Mouse (Mus musculus): ENCODE measurements around the gene Leo1.

DNA sequence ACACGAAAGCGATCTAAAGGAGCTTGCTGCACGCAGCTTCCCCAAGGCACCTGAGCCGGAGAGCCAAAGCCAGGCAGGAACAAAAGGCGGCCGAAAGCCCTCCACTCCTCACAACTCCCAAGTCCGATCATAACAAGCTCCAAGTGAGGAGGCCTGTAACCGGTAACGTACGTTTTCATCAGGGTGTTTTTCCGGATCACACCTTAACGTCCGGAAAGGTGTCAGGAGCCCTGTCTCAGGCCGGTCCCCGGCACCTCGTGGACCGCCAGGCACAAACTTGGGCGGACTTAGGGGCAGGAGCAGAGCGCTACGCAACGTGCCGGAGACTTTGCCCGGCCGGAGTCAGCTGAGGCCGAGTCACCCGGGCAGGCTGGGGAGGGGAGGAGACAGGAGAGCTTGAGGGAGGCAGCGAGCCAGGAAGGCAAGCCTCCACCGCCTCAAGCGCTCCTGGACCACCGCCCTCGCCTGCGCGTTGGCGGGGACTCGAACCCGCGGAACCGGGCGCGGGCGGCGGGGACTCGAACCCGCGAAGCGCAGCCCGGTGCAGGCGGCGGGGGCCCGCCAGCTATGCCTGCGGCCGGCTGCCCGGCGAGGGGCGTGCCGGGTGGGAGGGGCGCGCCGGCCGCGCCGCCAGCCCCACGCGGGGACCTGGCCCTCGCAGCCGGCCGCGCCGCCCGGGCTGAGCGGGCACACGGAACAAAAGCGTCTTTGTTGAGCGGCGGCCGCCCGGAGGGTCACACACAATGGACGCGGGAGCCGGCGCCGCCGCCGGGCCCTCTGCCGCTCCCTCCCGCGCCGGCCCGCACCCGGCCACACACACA lies 32.1 kb upstream of the Leo1 start:
- 0 out of 2 replicates have a peak, but pooled peaks have one; percentile 19 for TF ChIP-seq POLR2A (IDR thresholded peaks at IDR 0.05; ENCODE audit: control insufficient read depth, extremely low read depth, insufficient read depth, low read length, poor library complexity)
- no peak for TF ChIP-seq CTCF (IDR thresholded peaks at IDR 0.05; ENCODE audit: borderline replicate concordance, control insufficient read depth, extremely low read depth, insufficient read depth, low read length, poor library complexity)
